Mouse (Mus musculus): ENCODE data around the gene Arhgef25. TPM values are rescaled to one million over a fixed set of nuclear protein-coding genes. Genes with fewer than 3 reads are reported as not detected.
"Not testable (repeated sequence)": the region's sequence is repeated elsewhere in the genome, so short reads cannot be mapped to it uniquely, and the experiment has no call there.

Gene Arhgef25
- polyA plus RNA-seq, 1 experiment, result 5.6 TPM

DNA sequence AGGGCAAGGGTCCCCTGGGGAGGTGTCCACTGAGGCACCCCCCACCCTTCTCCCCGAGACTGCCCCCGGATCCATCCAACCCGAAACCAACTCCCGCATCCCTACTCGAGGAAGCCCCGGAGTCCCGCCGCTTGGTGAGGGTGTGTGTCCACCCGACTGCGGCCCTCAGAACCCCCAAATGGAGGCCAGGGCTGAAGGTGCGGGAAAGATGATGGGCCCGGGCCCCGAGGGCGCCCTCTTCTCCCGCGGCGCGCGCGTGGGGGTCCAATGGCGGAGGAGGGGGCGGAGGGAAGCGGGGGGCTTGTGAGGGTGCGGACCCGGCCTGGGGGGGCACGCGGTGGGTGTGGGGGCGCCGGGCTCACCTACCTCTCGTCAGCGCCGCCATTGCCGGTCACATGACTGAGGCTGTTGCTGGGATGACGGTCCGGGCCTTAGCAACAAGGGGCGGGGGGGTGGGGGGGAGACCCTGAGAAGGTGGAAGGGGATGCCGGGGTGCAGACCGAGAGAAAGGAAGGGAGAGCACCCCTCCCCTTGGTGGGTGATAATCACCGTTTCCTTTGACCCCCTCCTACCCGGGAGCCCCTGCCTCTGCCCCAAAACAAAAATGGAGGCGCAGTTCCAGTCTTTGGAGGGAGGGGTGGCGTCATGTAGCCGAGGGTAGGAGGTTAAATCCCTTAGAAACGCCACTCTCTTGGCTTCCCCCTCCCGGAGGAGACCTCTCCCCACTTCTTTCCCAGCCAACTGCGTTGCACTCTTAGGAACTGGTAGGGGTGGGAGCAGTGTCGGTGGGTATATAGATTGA is 5.6 kb upstream of the Arhgef25 start, which contains the start of gene Dtx3:
Gene Dtx3, minus strand, starts transcription at position 401 of the 802 bp plus-strand sequence.
- peak within 1 kb of the TSS; percentile 80 for H3K4me3 ChIP-seq (ENCODE audit: control insufficient read depth, insufficient read depth, low read length)
- H3K27ac ChIP-seq (ENCODE audit: control insufficient read depth, insufficient read depth, low read length), result no peak within 1 kb of the TSS
- no peaks in the 10 kb centered on the region; the same call in 1 of the 2 replicates for H3K27me3 ChIP-seq (ENCODE audit: control insufficient read depth, insufficient read depth, low read length)
- TF ChIP-seq CTCF (IDR thresholded peaks at IDR 0.05; ENCODE audit: borderline replicate concordance, control insufficient read depth, extremely low read depth, insufficient read depth, low read length, poor library complexity) (no peak), POLR2A (IDR thresholded peaks at IDR 0.05; ENCODE audit: control insufficient read depth, extremely low read depth, insufficient read depth, low read length, poor library complexity) (no peak)
- peaks cover 4% of the 10 kb centered on the region; the same call in 1 of the 2 replicates for H3K36me3 ChIP-seq (ENCODE audit: control insufficient read depth, insufficient read depth, low read length)
- 1% methylated on average over 39 of the region's 47 CpGs for WGBS
- H3K4me1 ChIP-seq (replicated peaks; ENCODE audit: control insufficient read depth, insufficient read depth, low read length), result peaks cover 15% of the 10 kb centered on the region
- peak; percentile 50 for DNase-seq

DNA sequence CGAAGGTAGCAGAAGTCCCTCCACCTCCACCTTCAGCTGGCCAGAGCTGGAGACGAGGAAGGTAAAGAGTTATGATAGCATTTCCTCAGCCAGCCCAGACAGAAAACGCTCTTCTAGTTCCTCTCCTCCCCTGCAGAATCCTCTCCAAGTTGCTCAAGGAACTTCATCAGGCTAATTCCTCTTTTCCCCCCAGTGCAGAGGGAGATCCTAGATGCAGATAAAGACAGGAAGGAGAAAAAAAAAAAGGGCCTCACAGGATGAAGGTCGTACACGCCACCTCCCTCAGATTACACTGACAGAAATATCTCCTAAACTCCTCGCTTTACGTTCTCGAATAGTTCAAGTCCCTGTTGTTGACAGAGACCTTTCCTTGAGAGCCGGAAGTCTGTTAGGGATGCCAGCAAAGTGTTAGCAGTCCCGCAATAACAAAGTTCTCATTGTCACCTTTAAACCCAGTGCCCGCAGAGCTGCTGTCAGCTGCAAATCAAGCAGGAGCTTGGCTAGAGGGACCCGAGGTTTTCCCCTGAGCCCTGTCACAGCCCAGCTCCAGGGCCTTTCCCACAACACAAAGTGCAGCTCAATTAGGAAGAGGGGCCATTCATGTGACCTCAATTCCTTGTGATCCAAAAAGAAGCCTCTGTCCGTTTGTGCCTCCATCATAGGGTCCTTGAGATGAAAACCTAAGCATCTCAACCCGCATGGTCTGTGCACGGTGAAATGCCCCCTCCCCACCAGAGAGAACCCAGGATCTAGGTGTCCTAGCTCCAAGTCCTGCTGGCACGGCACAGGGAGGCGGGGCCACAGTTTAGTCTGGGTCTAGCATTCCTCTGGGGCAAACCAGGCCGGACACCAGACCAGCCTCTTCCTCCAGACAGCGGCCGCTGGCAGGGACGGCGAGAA is 4.8 kb upstream of the Arhgef25 start:
- Histone ChIP-seq H3K27me3 (ENCODE audit: control insufficient read depth, insufficient read depth, low read length) (no peaks in the 10 kb centered on the region; the same call in 1 of the 2 replicates), H3K27ac (ENCODE audit: control insufficient read depth, insufficient read depth, low read length) (no peak overlapping the region; the same call in 1 of the 2 replicates), H3K4me1 (replicated peaks; ENCODE audit: control insufficient read depth, insufficient read depth, low read length) (peaks cover 18% of the 10 kb centered on the region), H3K4me3 (ENCODE audit: control insufficient read depth, insufficient read depth, low read length) (peak overlapping the region; percentile 80), H3K36me3 (ENCODE audit: control insufficient read depth, insufficient read depth, low read length) (0 out of 2 replicates have a peak, but pooled peaks cover 4% of the 10 kb centered on the region)
- 5% methylated on average over 22 of the region's 22 CpGs for WGBS
- TF ChIP-seq CTCF (IDR thresholded peaks at IDR 0.05; ENCODE audit: borderline replicate concordance, control insufficient read depth, extremely low read depth, insufficient read depth, low read length, poor library complexity) (no peak), POLR2A (IDR thresholded peaks at IDR 0.05; ENCODE audit: control insufficient read depth, extremely low read depth, insufficient read depth, low read length, poor library complexity) (no peak)
- no peak for DNase-seq

DNA sequence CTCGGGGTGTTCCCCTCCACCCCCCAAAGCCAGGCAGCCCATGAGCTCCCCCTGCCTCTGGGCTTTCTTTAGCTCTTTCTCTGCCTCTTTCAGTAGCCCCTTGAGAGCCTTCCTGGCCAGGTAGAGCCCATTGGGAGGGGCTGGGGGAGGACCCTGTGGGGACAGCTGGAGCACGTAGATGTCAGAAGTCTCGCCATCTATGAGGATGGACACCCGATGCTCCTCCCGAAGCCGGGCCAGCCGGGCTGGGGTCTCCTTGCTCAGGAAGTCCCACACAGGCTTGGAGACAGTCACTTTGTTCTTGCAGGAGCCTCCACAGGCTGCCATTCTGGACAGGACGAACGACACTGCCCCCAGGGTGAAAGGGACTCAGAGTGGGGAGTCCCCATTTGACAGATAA is 3.1 kb upstream of the Arhgef25 start:
- H3K27ac ChIP-seq (ENCODE audit: control insufficient read depth, insufficient read depth, low read length), result no peak overlapping the region
- peaks cover 29% of the 10 kb centered on the region for H3K4me1 ChIP-seq (replicated peaks; ENCODE audit: control insufficient read depth, insufficient read depth, low read length)
- H3K36me3 ChIP-seq (ENCODE audit: control insufficient read depth, insufficient read depth, low read length), result no peaks in the 10 kb centered on the region
- H3K4me3 ChIP-seq (ENCODE audit: control insufficient read depth, insufficient read depth, low read length), result no peak overlapping the region
- DNase-seq, result no peak
- WGBS, result 95% methylated on average over 9 of the region's 9 CpGs
- peaks cover 13% of the 10 kb centered on the region for H3K27me3 ChIP-seq (ENCODE audit: control insufficient read depth, insufficient read depth, low read length)
- TF ChIP-seq CTCF (IDR thresholded peaks at IDR 0.05; ENCODE audit: borderline replicate concordance, control insufficient read depth, extremely low read depth, insufficient read depth, low read length, poor library complexity) (no peak), POLR2A (IDR thresholded peaks at IDR 0.05; ENCODE audit: control insufficient read depth, extremely low read depth, insufficient read depth, low read length, poor library complexity) (no peak)

DNA sequence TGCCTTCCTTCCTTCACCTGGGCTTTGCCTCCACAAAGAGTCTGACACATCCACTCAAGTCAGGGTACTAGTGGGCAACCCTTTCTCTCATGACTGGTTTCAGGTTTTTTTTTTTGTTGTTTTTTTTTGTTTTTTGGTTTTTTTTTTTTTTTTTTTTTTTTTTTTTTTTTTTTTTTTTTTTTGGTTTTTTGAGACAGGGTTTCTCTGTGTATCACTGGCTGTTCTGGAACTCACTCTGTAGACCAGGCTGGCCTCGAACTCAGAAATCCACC is 2.1 kb upstream of the Arhgef25 start:
- DNase-seq; H3K27ac ChIP-seq (ENCODE audit: control insufficient read depth, insufficient read depth, low read length); H3K4me3 ChIP-seq (ENCODE audit: control insufficient read depth, insufficient read depth, low read length); H3K36me3 ChIP-seq (ENCODE audit: control insufficient read depth, insufficient read depth, low read length): not testable (repeated sequence)
- Histone ChIP-seq H3K4me1 (replicated peaks; ENCODE audit: control insufficient read depth, insufficient read depth, low read length) (peaks cover 29% of the 10 kb centered on the region), H3K27me3 (ENCODE audit: control insufficient read depth, insufficient read depth, low read length) (peaks cover 17% of the 10 kb centered on the region)
- WGBS, result 89% methylated on average over 1 of the region's 1 CpGs

DNA sequence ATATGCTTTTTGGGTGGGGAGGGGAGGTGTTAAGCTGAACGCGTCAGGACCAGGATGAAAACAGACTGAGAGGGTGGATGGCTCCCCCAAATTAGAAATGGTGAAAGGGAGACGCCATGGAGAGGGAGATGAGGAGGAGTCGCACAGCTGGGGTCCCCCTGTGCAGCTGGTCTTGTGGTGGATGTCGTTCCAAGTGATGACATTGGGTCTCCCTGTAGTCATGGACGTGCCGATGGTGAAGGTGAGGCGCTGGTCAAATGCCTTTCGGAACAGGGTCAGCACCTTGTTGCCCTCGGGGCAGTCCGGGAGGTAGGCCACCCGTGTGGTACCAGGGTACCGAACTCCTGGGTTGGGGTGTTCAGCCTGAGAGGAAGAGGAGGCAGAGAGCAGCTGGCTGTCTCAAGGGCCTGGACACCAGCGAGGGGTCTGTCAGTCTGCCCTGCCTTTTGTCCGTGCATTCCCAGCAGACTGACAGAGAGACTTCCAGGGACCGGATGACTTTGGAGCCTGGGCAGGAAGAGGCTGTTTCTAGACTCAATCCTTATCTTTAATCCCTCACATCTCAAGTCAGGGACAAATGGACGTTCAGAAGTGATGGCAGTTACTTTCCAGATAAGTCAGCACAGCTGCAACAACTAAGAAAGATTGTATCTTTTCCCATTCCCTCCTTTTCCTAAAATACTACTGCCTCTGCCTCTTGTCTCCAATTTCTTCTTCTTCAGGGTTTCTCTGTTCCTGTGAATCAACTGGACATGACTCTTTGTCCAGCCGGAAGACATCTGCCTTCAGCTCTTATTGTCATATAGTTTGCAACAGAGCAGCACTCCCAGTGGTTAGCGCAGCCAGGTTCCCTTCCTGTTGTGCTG is 1.5 kb upstream of the Arhgef25 start:
- no peak for DNase-seq
- H3K4me1 ChIP-seq (replicated peaks; ENCODE audit: control insufficient read depth, insufficient read depth, low read length), result peaks cover 29% of the 10 kb centered on the region
- no peak overlapping the region for H3K4me3 ChIP-seq (ENCODE audit: control insufficient read depth, insufficient read depth, low read length)
- peaks cover 20% of the 10 kb centered on the region for H3K27me3 ChIP-seq (ENCODE audit: control insufficient read depth, insufficient read depth, low read length)
- no peaks in the 10 kb centered on the region for H3K36me3 ChIP-seq (ENCODE audit: control insufficient read depth, insufficient read depth, low read length)
- WGBS, result 93% methylated on average over 19 of the region's 19 CpGs
- no peak overlapping the region for H3K27ac ChIP-seq (ENCODE audit: control insufficient read depth, insufficient read depth, low read length)
- no peak for TF ChIP-seq CTCF (IDR thresholded peaks at IDR 0.05; ENCODE audit: borderline replicate concordance, control insufficient read depth, extremely low read depth, insufficient read depth, low read length, poor library complexity)
- no peak for TF ChIP-seq POLR2A (IDR thresholded peaks at IDR 0.05; ENCODE audit: control insufficient read depth, extremely low read depth, insufficient read depth, low read length, poor library complexity)

Measured in thymus, adult 2 months (tissue).